Mouse (Mus musculus) ES-E14 (cell line): ENCODE results near the gene Pmvk.

ENCODE experiments used
- CHD2 ChIP-seq: IDR thresholded peaks from 2 replicates; pipeline ENCODE4 v1.6.1; 2014; ENCODE audit warnings: mild to moderate bottlenecking, low read depth, low read length, inconsistent platforms
- HCFC1 ChIP-seq: IDR thresholded peaks from 2 replicates; pipeline ENCODE4 v1.6.1; 2012; ENCODE audit warnings: low read length, inconsistent platforms, borderline replicate concordance; ENCODE audit not compliant: insufficient read depth

- TF ChIP-seq HCFC1 (no peak), CHD2 (no peak)
These were observed 57.1 kb downstream of the Pmvk start for GRCm38 (mm10) chr3:89511400-89511799.
